Mouse (Mus musculus) neural tube, embryonic 10.5 days (tissue): ENCODE results near the gene Chst1.
A peak's percentile ranks its signal among the peaks of the same experiment; 100 is the strongest.

Experiments used
- DNase-seq: peaks from one replicate; pipeline ENCODE4 v3.0.0-alpha.2; 2017; ENCODE audit warnings: low spot score; ENCODE audit errors: extremely low spot score

Gene Chst1

GRCm38 (mm10) chr2:92608810-92609581, 9.5 kb downstream of the Chst1 start:
- DNase-seq = peak; percentile 66

- no peak for DNase-seq
Observed at GRCm38 (mm10) chr2:92609704-92610379, 10.3 kb downstream of the Chst1 start.

GRCm38 (mm10) chr2:92613645-92614044, 14.1 kb downstream of the Chst1 start:
- DNase-seq = no peak

GRCm38 (mm10) chr2:92614106-92614505, 14.6 kb downstream of the Chst1 start:
- no peak for DNase-seq

GRCm38 (mm10) chr2:92617077-92617756, 17.7 kb downstream of the Chst1 start:
- no peak for DNase-seq

- no peak for DNase-seq
Observed at GRCm38 (mm10) chr2:92618016-92618415, 18.5 kb downstream of the Chst1 start.

GRCm38 (mm10) chr2:92627633-92628032, 28.1 kb downstream of the Chst1 start:
- DNase-seq = no peak

- DNase-seq = no peak
Observed at GRCm38 (mm10) chr2:92630799-92631198, 31.3 kb downstream of the Chst1 start.

- no peak for DNase-seq
Observed at GRCm38 (mm10) chr2:92632027-92632426, 32.5 kb downstream of the Chst1 start.

GRCm38 (mm10) chr2:92640555-92640954, 41.0 kb downstream of the Chst1 start:
- no peak for DNase-seq

- DNase-seq = no peak
Observed at GRCm38 (mm10) chr2:92645282-92646037, 46.0 kb downstream of the Chst1 start.

- DNase-seq = no peak
Observed at GRCm38 (mm10) chr2:92649154-92649801, 49.8 kb downstream of the Chst1 start.

GRCm38 (mm10) chr2:92650428-92650827, 50.9 kb downstream of the Chst1 start:
- DNase-seq = no peak

GRCm38 (mm10) chr2:92651294-92651816, 51.8 kb downstream of the Chst1 start:
- no peak for DNase-seq

- DNase-seq = no peak
Observed at GRCm38 (mm10) chr2:92657189-92657588, 57.7 kb downstream of the Chst1 start.

GRCm38 (mm10) chr2:92658293-92659150, 59.0 kb downstream of the Chst1 start:
- DNase-seq = no peak

- no peak for DNase-seq
Observed at GRCm38 (mm10) chr2:92659491-92660035, 60.1 kb downstream of the Chst1 start.

GRCm38 (mm10) chr2:92662534-92663068, 63.1 kb downstream of the Chst1 start:
- DNase-seq = no peak
